Mouse (Mus musculus) spleen, adult 2 months (tissue): ENCODE results near the gene Haus6.
"Not testable (repeated sequence)": the region's sequence is repeated elsewhere in the genome, so short reads cannot be mapped to it uniquely, and the experiment has no call there.

Source experiments
- CTCF ChIP-seq: fragments of 200-500 bp; IDR thresholded peaks from 2 replicates; pipeline ENCODE4 v1.5.1; 2011; ENCODE audit warnings: mild to moderate bottlenecking, inconsistent platforms; ENCODE audit not compliant: insufficient read depth, insufficient read length, insufficient replicate concordance; ENCODE audit errors: extremely low read depth
- POLR2A ChIP-seq: fragments of 200-500 bp; IDR thresholded peaks from 2 replicates; pipeline ENCODE4 v1.6.1; 2011; ENCODE audit warnings: low read depth, low read length, inconsistent platforms

DNA sequence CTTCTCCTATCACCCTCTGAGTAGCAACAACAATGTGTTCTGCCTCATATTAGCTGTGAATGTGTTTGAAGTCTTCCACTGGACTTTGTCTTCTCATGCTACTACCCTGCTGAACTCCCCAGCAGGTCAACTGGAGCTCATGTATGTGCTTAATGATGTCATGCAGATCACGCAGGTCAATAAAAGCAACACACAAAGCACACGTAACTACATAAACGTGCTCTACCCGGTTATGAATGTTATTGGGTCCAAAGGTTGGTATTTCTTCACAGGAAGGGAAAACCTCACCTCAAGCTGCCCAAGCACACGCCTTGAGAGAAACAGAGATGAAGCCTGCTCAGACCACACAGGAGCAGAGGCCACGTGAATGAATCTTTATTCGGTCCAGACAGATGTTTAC lies 14.6 kb upstream of the Haus6 start:
- not testable (repeated sequence) for TF ChIP-seq CTCF, POLR2A
